Comparison of ENCODE assay signal across 8 mouse cellular contexts in the genomic region with DNA sequence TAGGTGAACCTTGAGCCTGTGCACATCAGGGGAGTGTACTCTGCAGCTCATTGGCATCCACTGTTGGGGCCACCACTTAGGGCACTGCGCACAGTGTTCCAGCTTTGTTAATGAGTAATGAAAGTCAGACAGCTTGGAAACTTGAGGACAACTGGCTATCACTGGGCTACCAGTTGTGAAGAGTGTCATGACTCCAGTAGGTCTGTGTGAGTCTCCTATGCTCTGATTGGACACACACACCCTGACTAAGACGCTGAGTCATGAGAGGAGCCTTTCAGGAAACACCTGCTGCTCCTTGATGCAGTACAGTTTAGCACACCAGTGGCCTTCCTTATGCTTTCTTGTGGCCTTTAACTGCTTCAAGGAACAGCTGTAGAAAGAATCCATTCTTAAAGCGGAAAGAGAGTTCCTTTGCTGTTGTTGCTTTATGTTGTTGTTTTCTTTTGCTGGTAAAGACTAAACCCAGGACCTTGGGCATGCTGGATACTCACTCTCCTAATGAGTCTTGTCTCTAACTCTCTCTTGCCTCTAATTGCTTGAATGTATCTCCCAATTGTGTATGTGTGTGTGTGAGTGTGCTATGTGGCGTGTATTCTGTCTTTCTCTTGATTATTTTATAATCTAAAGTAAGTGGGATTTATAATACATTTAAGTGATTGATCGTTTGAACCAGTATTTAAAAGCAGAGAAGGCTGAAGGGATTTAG. TPM values are rescaled to one million over a fixed set of nuclear protein-coding genes. Genes with fewer than 3 reads are reported as not detected.
DNase-seq lines count a peak whose midpoint lies in the region; ATAC-seq and TF ChIP-seq lines count a peak whose summit lies in the region.
"Had no signal": no experiment of that assay in that cellular context is flagged by ENCODE, and none has a peak within 500 bp of the region (broad histone marks: within the 10 kb centered on the region; RNA-seq: fewer than 3 reads in every experiment).

No protein-coding gene starts in this region.

- no peaks in the 10 kb centered on the region for H3K79me2 ChIP-seq in MEL (ENCODE audit: control insufficient read depth, insufficient read depth, low read length, poor library complexity)

- no peak; the same call in 1 of the 2 replicates for TF ChIP-seq RAD21 in MEL (IDR thresholded peaks at IDR 0.05; ENCODE audit: low read depth, low read length)

- 0 out of 2 replicates have a peak overlapping the region, but pooled peaks have one; percentile 11 for H3K9ac ChIP-seq in MEL (ENCODE audit: control insufficient read depth, low read depth, low read length, poor library complexity, severe bottlenecking)
- H3K9ac ChIP-seq in stomach, embryonic 15.5 days = no peak overlapping the region
- H3K9ac ChIP-seq: neural tube, embryonic 12.5 days had no signal

- H3K9me3 ChIP-seq in MEL (replicated peaks; ENCODE audit: insufficient read depth, low read length) = no peaks in the 10 kb centered on the region
- H3K9me3 ChIP-seq in stomach, embryonic 15.5 days = no peaks in the 10 kb centered on the region
- H3K9me3 ChIP-seq: neural tube, embryonic 12.5 days had no signal

- no peaks in the 10 kb centered on the region for H3K27me3 ChIP-seq in MEL (ENCODE audit: control insufficient read depth in 1 of 2, insufficient read depth in 2 of 2, low read length in 2 of 2)
- H3K27me3 ChIP-seq in stomach, embryonic 15.5 days (replicated peaks) = no peaks in the 10 kb centered on the region
- H3K27me3 ChIP-seq: neural tube, embryonic 12.5 days had no signal

- peak; percentile 98 for ATAC-seq in stomach, embryonic 15.5 days (ENCODE audit: insufficient read depth, low FRiP score, low read depth)
- ATAC-seq in frontal cortex, adult (ENCODE audit: low TSS enrichment) = no peak

- DNase-seq in MEL (ENCODE audit: low read depth, low spot score) = peak; percentile 94
- DNase-seq in embryo, embryonic 11 days = peak; percentile 7
- DNase-seq in kidney, postnatal 36 days = peak; percentile 63 to 86
- DNase-seq in frontal cortex, postnatal 10 days (ENCODE audit: low spot score in 2 of 2) = no peak
- DNase-seq in frontal cortex, postnatal 14 days (ENCODE audit: low spot score in 2 of 2) = no peak

- H3K4me2 ChIP-seq in stomach, embryonic 15.5 days = no peak overlapping the region
- H3K4me2 ChIP-seq: neural tube, embryonic 12.5 days had no signal

- H3K4me1 ChIP-seq in MEL (ENCODE audit: control insufficient read depth in 1 of 2, insufficient read depth in 2 of 2, low read length in 2 of 2) = peaks cover 12 to 15% of the 10 kb centered on the region in 2 experiments
- H3K4me1 ChIP-seq in stomach, embryonic 15.5 days = no peaks in the 10 kb centered on the region
- H3K4me1 ChIP-seq: neural tube, embryonic 12.5 days had no signal

- no peak for TF ChIP-seq POLR2A in MEL (IDR thresholded peaks at IDR 0.05; ENCODE audit: control insufficient read depth in 1 of 2, insufficient read depth in 1 of 2, low read depth in 1 of 2, low read length in 2 of 2, poor library complexity in 1 of 2)

- WGBS in stomach, embryonic 15.5 days = 66% methylated on average over 5 of the region's 5 CpGs

- H3K27ac ChIP-seq in MEL (ENCODE audit: control insufficient read depth, low read depth, low read length) = peak overlapping the region; percentile 80
- H3K27ac ChIP-seq in stomach, embryonic 15.5 days = no peak overlapping the region
- H3K27ac ChIP-seq: neural tube, embryonic 12.5 days had no signal

- peaks cover 0 to 18% of the 10 kb centered on the region in 2 experiments; a peak in 2 of 4 replicates for H3K36me3 ChIP-seq in MEL (ENCODE audit: control insufficient read depth in 1 of 2, insufficient read depth in 2 of 2, low read length in 2 of 2)
- no peaks in the 10 kb centered on the region for H3K36me3 ChIP-seq in stomach, embryonic 15.5 days
- H3K36me3 ChIP-seq: neural tube, embryonic 12.5 days had no signal

- TF ChIP-seq CTCF in MEL (IDR thresholded peaks at IDR 0.05 in 2 of 3, conservative IDR thresholded peaks at IDR 0.05 in 1 of 3; ENCODE audit: control insufficient read depth in 1 of 3, insufficient read depth in 1 of 3, low read depth in 2 of 3, low read length in 3 of 3, poor library complexity in 1 of 3, severe bottlenecking in 1 of 3) = no peak

- no peak overlapping the region for H3K4me3 ChIP-seq in MEL (ENCODE audit: control insufficient read depth in 1 of 2, insufficient read depth in 1 of 2, low read depth in 2 of 2, low read length in 2 of 2)
- H3K4me3 ChIP-seq in stomach, embryonic 15.5 days (replicated peaks) = no peak overlapping the region
- H3K4me3 ChIP-seq: neural tube, embryonic 12.5 days had no signal

- peak; percentile 90 to 91 for TF ChIP-seq EP300 in MEL (IDR thresholded peaks at IDR 0.05; ENCODE audit: low read depth in 1 of 2, low read length in 2 of 2)

TF ChIP-seq in MEL, 35 proteins besides CTCF, POLR2A, EP300 and RAD21:
- TF ChIP-seq UBTF (IDR thresholded peaks at IDR 0.05; ENCODE audit: borderline replicate concordance, insufficient read depth, low read depth, low read length) = no peak
- peak; percentile 70 for TF ChIP-seq GATA1 (IDR thresholded peaks at IDR 0.05; ENCODE audit: low read depth, low read length)
- peak; percentile 36; the same call in 1 of the 2 replicates for TF ChIP-seq NELFE (IDR thresholded peaks at IDR 0.05; ENCODE audit: low read depth, low read length)
- peak; percentile 70; the same call in 1 of the 2 replicates for TF ChIP-seq MAFK (IDR thresholded peaks at IDR 0.05; ENCODE audit: borderline replicate concordance, low read depth, low read length)
- TF ChIP-seq SMC3 (IDR thresholded peaks at IDR 0.05; ENCODE audit: low read depth, low read length) = no peak
- peak; percentile 98 for TF ChIP-seq ETS1 (IDR thresholded peaks at IDR 0.05; ENCODE audit: low read depth, low read length)
- no peak for TF ChIP-seq ZNF384 (IDR thresholded peaks at IDR 0.05; ENCODE audit: low read depth, low read length)
- TF ChIP-seq CHD1 (IDR thresholded peaks at IDR 0.05; ENCODE audit: low read depth, low read length) = no peak
- no peak for TF ChIP-seq E2F4 (IDR thresholded peaks at IDR 0.05; ENCODE audit: borderline replicate concordance, low read depth, low read length)
- 0 out of 2 replicates have a peak, but pooled peaks have one; percentile 31 for TF ChIP-seq MYB (IDR thresholded peaks at IDR 0.05; ENCODE audit: low read depth, low read length)
- no peak for TF ChIP-seq POLR2AphosphoS2 (IDR thresholded peaks at IDR 0.05; ENCODE audit: low read length)
- no peak for TF ChIP-seq NRF1 (IDR thresholded peaks at IDR 0.05; ENCODE audit: insufficient read depth, low read depth, low read length, poor library complexity, severe bottlenecking)
- no peak for TF ChIP-seq ELF1 (IDR thresholded peaks at IDR 0.05; ENCODE audit: low read depth, low read length)
- peak; percentile 73 for TF ChIP-seq GABPA (IDR thresholded peaks at IDR 0.05; ENCODE audit: low read depth, low read length)
- TF ChIP-seq KAT2A (conservative IDR thresholded peaks at IDR 0.05; ENCODE audit: low read depth, low read length) = no peak
- TF ChIP-seq CHD2 (IDR thresholded peaks at IDR 0.05; ENCODE audit: low read length) = no peak
- no peak for TF ChIP-seq ZMIZ1 (IDR thresholded peaks at IDR 0.05; ENCODE audit: low read depth, low read length)
- TF ChIP-seq MAX (IDR thresholded peaks at IDR 0.05; ENCODE audit: low read length) = peak; percentile 78
- TF ChIP-seq USF2 (IDR thresholded peaks at IDR 0.05; ENCODE audit: borderline replicate concordance in 1 of 2, insufficient read depth in 1 of 2, low read depth in 1 of 2, low read length in 2 of 2) = no peak
- TF ChIP-seq MYC (IDR thresholded peaks at IDR 0.05; ENCODE audit: low read depth, low read length) = peak; percentile 69; the same call in 1 of the 2 replicates
- TF ChIP-seq BHLHE40 (IDR thresholded peaks at IDR 0.05; ENCODE audit: borderline replicate concordance, low read depth, low read length) = peak; percentile 50; the same call in 1 of the 2 replicates
- peak; percentile 51; the same call in 1 of the 2 replicates for TF ChIP-seq TBP (IDR thresholded peaks at IDR 0.05; ENCODE audit: low read depth, low read length)
- peak; percentile 82; the same call in 1 of the 2 replicates for TF ChIP-seq JUND (IDR thresholded peaks at IDR 0.05; ENCODE audit: low read depth, low read length)
- peak; percentile 92 for TF ChIP-seq TAL1 (IDR thresholded peaks at IDR 0.05; ENCODE audit: low read length)
- peak; percentile 95 for TF ChIP-seq SIN3A (IDR thresholded peaks at IDR 0.05; ENCODE audit: low read length)
- TF ChIP-seq RCOR1 (IDR thresholded peaks at IDR 0.05; ENCODE audit: low read depth, low read length) = peak; percentile 79
- TF ChIP-seq ZKSCAN1 (IDR thresholded peaks at IDR 0.05; ENCODE audit: low read depth, low read length) = no peak; the same call in 1 of the 2 replicates
- 0 out of 2 replicates have a peak, but pooled peaks have one; percentile 12 for TF ChIP-seq HCFC1 (IDR thresholded peaks at IDR 0.05; ENCODE audit: low read depth, low read length)
- TF ChIP-seq MAZ (IDR thresholded peaks at IDR 0.05; ENCODE audit: low read depth, low read length) = no peak
- TF ChIP-seq POLR2AphosphoS5 (IDR thresholded peaks at IDR 0.05; ENCODE audit: borderline replicate concordance, low read depth, low read length) = no peak
- TF ChIP-seq ZC3H11A (IDR thresholded peaks at IDR 0.05; ENCODE audit: low read depth, low read length) = no peak
- no peak for TF ChIP-seq MEF2A (IDR thresholded peaks at IDR 0.05; ENCODE audit: extremely low read depth, insufficient replicate concordance, low read depth, low read length, poor library complexity, severe bottlenecking)
- peak; percentile 81 for TF ChIP-seq MXI1 (IDR thresholded peaks at IDR 0.05; ENCODE audit: low read depth, low read length)
- TF ChIP-seq TCF12 (IDR thresholded peaks at IDR 0.05; ENCODE audit: low read depth, low read length) = peak; percentile 91
- 0 out of 2 replicates have a peak, but pooled peaks have one; percentile 6 for TF ChIP-seq USF1 (IDR thresholded peaks at IDR 0.05; ENCODE audit: low read depth, low read length)
TF ChIP-seq in MEL: peak in this region for 18.

RNA-seq across cellular contexts. Expression of a gene that starts 23.0 kb away (rescaled TPM):
- total RNA-seq in MEL (2012; rRNA removed) = 4.3 and 4.4 TPM in 2 replicates
- polyA plus RNA-seq in MEL (2012; ENCODE audit: insufficient read depth in 1 of 2, insufficient read length in 2 of 2, low read depth in 1 of 2, low replicate concordance in 2 of 2, missing spikeins in 1 of 2) = 1 to 10 TPM in 1 of 2 experiments, not detected in 1; 5.5 TPM
- polyA plus RNA-seq in stomach, embryonic 15.5 days (2015; fragmentation: Nextera tagmentation; extraction: Ambion mirVana) = 5.1 and 5.2 TPM in 2 replicates

RNA-seq across cellular contexts. Expression of a gene that starts 50.8 kb away (rescaled TPM):
- 20.8 and 22.7 TPM in 2 replicates for total RNA-seq in MEL (2012; rRNA removed)
- 10 to 100 TPM in 1 of 2 experiments, not detected in 1; 24.9 TPM for polyA plus RNA-seq in MEL (2012; ENCODE audit: insufficient read depth in 1 of 2, insufficient read length in 2 of 2, low read depth in 1 of 2, low replicate concordance in 2 of 2, missing spikeins in 1 of 2)
- 33.6 and 38.2 TPM in 2 replicates for polyA plus RNA-seq in stomach, embryonic 15.5 days (2015; fragmentation: Nextera tagmentation; extraction: Ambion mirVana)

Comparison
In these comparisons a context has a peak if more than half of its experiments do, and no peak if none do; other contexts are left out.
1. DNase-seq: peak in MEL (single experiment), embryo, embryonic 11 days (single experiment) and kidney, postnatal 36 days (2 of 2); none in frontal cortex, postnatal 10 days (0 of 2) and frontal cortex, postnatal 14 days (0 of 2).